Mouse (Mus musculus): ENCODE results near the gene Prg3. TPM values are rescaled to one million over a fixed set of nuclear protein-coding genes. Genes with fewer than 3 reads are reported as not detected.

The Prg3 gene
- not detected in 2 replicates for polyA plus RNA-seq (2014; fragmentation: Nextera tagmentation; extraction: Ambion mirVana)

DNA sequence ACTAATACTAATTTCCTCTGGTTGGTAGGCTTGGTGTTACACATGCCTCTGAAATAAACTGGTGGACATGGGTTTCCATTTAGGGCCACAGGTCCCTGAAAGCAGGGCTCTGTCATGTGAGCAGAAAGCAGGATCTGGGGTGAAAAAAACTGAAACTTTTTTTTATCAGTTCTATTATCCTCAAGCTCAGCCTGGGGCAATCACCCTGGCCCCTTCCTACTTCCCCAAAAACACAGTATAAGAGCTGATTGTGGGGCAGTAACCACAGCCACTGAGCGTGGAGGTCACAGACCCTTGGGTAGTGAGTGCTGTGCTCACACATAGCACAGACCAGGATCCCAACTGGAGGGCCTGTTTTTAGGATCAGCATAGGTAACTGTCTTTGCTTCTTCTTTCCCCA lies at the start of gene Prg3:
Gene Prg3, plus strand, starts transcription at position 286 of the 400 bp plus-strand sequence.
- no peak within 1 kb of the TSS for H3K4me3 ChIP-seq (ENCODE audit: low read depth, low read length)
- H3K4me2 ChIP-seq (ENCODE audit: low read depth, low read length): no peak within 1 kb of the TSS
- H3K27ac ChIP-seq (ENCODE audit: low read depth, low read length): no peak within 1 kb of the TSS
- H3K27me3 ChIP-seq (ENCODE audit: control insufficient read depth, insufficient read depth, low read length): no peaks in the 10 kb centered on the region
- H3K9ac ChIP-seq (replicated peaks; ENCODE audit: low read depth, low read length): no peak within 1 kb of the TSS
- no peak for ATAC-seq (ENCODE audit: low read depth)
- H3K4me1 ChIP-seq (ENCODE audit: control insufficient read depth, insufficient read depth, low read length): no peaks in the 10 kb centered on the region
- no peaks in the 10 kb centered on the region for H3K36me3 ChIP-seq (ENCODE audit: control insufficient read depth, insufficient read depth, low read length)
- H3K9me3 ChIP-seq (ENCODE audit: control insufficient read depth, low read length): no peaks in the 10 kb centered on the region
- WGBS: 79% methylated on average over 1 of the region's 1 CpGs

DNA sequence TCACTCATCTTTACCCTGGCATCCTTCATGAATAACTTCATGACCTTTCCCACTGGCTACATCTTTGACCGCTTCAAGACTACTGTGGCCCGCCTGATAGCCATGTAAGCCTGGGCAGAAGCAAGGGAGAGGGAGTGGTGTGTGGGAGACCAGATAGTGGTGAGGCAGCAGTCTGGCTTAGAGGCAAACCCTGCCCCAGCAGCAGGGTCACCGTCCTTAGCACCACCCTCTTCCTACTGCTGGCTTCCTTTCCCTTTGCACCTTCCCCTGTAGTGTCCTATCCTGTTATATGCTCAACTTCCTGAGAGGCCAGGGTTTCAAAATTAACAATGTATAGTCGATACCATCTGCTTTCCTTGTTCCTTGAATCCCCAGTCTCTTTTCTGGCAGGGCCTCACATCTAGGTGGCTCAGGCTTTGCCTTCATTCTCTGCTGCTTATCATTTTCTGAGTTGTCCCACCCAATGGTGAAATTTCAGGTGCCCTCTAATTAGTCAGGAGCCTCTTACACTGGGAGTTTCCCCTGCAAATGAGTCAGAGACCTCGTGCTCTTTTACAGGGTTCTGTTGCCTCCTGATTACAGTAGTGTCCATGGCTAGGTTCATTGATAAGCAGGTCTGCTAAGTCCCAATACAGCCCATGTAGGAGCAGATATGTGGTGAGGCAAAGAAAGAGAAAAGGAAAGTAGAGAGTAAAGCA lies 49.6 kb upstream of the Prg3 start:
- Histone ChIP-seq H3K27ac (ENCODE audit: low read depth, low read length) (no peak overlapping the region), H3K27me3 (ENCODE audit: control insufficient read depth, insufficient read depth, low read length) (no peaks in the 10 kb centered on the region), H3K4me1 (ENCODE audit: control insufficient read depth, insufficient read depth, low read length) (no peaks in the 10 kb centered on the region), H3K36me3 (ENCODE audit: control insufficient read depth, insufficient read depth, low read length) (no peaks in the 10 kb centered on the region), H3K9me3 (ENCODE audit: control insufficient read depth, low read length) (no peaks in the 10 kb centered on the region), H3K4me2 (ENCODE audit: low read depth, low read length) (no peak overlapping the region), H3K9ac (replicated peaks; ENCODE audit: low read depth, low read length) (no peak overlapping the region), H3K4me3 (ENCODE audit: low read depth, low read length) (no peak overlapping the region)
- ATAC-seq (ENCODE audit: low read depth): no peak
- WGBS: 82% methylated on average over 5 of the region's 5 CpGs

DNA sequence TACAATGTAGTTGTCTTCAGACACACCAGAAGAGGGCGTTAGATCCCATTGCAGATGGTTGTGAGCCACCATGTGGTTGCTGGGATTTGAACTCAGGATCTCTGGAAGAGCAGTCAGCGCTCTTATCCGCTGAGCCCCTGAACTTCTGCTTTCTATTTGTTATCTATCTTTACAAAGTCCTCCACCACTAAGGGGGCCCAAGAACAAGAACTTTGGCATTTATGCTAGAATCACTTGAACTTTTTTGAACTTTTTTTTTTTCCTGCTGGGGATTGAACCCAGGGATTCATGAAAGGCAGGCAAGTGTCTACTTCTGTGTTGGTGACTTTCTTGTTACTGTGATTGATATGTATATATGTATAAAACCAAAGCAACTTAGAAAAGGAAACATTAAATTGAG lies 48.7 kb upstream of the Prg3 start:
- Histone ChIP-seq H3K4me1 (ENCODE audit: control insufficient read depth, insufficient read depth, low read length) (no peaks in the 10 kb centered on the region), H3K27ac (ENCODE audit: low read depth, low read length) (no peak overlapping the region), H3K36me3 (ENCODE audit: control insufficient read depth, insufficient read depth, low read length) (no peaks in the 10 kb centered on the region), H3K9ac (replicated peaks; ENCODE audit: low read depth, low read length) (no peak overlapping the region), H3K9me3 (ENCODE audit: control insufficient read depth, low read length) (no peaks in the 10 kb centered on the region), H3K27me3 (ENCODE audit: control insufficient read depth, insufficient read depth, low read length) (no peaks in the 10 kb centered on the region), H3K4me3 (ENCODE audit: low read depth, low read length) (no peak overlapping the region), H3K4me2 (ENCODE audit: low read depth, low read length) (no peak overlapping the region)
- WGBS: 92% methylated on average over 3 of the region's 3 CpGs
- no peak for ATAC-seq (ENCODE audit: low read depth)

DNA sequence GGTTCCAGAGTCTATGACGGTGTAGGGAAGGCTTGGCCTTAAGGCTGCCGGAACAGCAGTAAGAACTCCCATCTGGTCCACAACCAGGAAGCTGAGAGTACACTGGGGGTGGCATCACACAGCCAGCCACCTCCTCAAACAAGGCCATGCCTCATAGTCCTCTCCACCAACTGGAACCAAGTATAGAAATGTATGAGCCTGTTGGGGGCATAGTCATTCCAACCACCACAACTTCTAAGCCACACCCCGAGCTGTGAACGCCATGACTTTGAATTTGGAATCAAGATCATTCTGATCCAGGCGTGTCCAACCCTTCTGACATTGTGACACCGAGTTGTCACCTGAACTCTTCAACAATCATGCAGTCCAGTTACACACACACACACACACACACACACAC lies 48.3 kb upstream of the Prg3 start:
- Histone ChIP-seq H3K4me3 (ENCODE audit: low read depth, low read length) (no peak overlapping the region), H3K27ac (ENCODE audit: low read depth, low read length) (no peak overlapping the region), H3K4me1 (ENCODE audit: control insufficient read depth, insufficient read depth, low read length) (no peaks in the 10 kb centered on the region), H3K9me3 (ENCODE audit: control insufficient read depth, low read length) (no peaks in the 10 kb centered on the region), H3K27me3 (ENCODE audit: control insufficient read depth, insufficient read depth, low read length) (no peaks in the 10 kb centered on the region), H3K9ac (replicated peaks; ENCODE audit: low read depth, low read length) (no peak overlapping the region), H3K4me2 (ENCODE audit: low read depth, low read length) (no peak overlapping the region), H3K36me3 (ENCODE audit: control insufficient read depth, insufficient read depth, low read length) (no peaks in the 10 kb centered on the region)
- ATAC-seq (ENCODE audit: low read depth): no peak
- 96% methylated on average over 6 of the region's 6 CpGs for WGBS

DNA sequence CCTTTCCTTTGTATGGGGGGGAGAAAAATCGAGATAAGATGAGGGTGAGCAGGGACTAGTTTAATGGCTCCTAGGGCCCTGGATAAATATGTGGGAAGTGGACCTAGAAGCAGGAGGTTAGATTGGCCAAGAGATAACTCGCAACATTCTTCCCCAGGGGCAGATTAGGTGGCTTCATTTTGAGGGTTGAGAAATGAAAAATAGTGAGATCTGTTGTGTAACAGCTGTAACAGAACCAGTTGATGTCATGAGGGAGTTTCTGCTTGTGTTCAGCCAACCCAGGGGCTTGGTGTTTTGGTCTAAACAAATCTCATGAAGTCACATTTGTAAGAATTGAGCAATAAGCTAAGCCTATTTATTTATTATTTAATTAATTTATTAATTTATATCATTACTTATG lies 46.7 kb upstream of the Prg3 start:
- no peak overlapping the region for H3K4me3 ChIP-seq (ENCODE audit: low read depth, low read length)
- H3K9me3 ChIP-seq (ENCODE audit: control insufficient read depth, low read length): no peaks in the 10 kb centered on the region
- H3K4me1 ChIP-seq (ENCODE audit: control insufficient read depth, insufficient read depth, low read length): no peaks in the 10 kb centered on the region
- 86% methylated on average over 2 of the region's 2 CpGs for WGBS
- H3K27ac ChIP-seq (ENCODE audit: low read depth, low read length): no peak overlapping the region
- H3K27me3 ChIP-seq (ENCODE audit: control insufficient read depth, insufficient read depth, low read length): no peaks in the 10 kb centered on the region
- no peak overlapping the region for H3K9ac ChIP-seq (replicated peaks; ENCODE audit: low read depth, low read length)
- no peak overlapping the region for H3K4me2 ChIP-seq (ENCODE audit: low read depth, low read length)
- H3K36me3 ChIP-seq (ENCODE audit: control insufficient read depth, insufficient read depth, low read length): no peaks in the 10 kb centered on the region
- no peak for ATAC-seq (ENCODE audit: low read depth)

DNA sequence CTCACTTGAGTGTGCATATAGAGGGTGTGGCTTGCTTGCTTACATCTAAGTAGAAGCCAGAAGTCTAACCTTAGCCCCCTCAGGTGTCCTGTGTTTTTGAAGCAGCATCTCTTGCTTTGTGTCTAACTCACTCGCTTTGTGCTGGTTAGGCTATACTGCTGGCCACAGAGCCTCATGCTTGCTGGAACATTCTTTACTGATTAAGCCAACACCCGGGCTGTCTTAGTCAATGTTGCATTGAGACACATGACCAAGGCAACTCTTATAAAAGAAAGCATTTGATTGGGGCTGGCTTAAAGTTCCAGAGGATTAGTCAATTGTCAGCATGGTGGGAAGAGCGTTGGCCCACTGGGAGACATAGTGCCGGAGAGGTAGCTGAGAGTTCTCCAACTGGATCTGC lies 46.2 kb upstream of the Prg3 start:
- no peaks in the 10 kb centered on the region for H3K27me3 ChIP-seq (ENCODE audit: control insufficient read depth, insufficient read depth, low read length)
- H3K4me1 ChIP-seq (ENCODE audit: control insufficient read depth, insufficient read depth, low read length): no peaks in the 10 kb centered on the region
- 93% methylated on average over 4 of the region's 4 CpGs for WGBS
- no peaks in the 10 kb centered on the region for H3K36me3 ChIP-seq (ENCODE audit: control insufficient read depth, insufficient read depth, low read length)
- H3K27ac ChIP-seq (ENCODE audit: low read depth, low read length): no peak overlapping the region
- no peaks in the 10 kb centered on the region for H3K9me3 ChIP-seq (ENCODE audit: control insufficient read depth, low read length)
- no peak overlapping the region for H3K4me3 ChIP-seq (ENCODE audit: low read depth, low read length)
- ATAC-seq (ENCODE audit: low read depth): no peak
- H3K9ac ChIP-seq (replicated peaks; ENCODE audit: low read depth, low read length): no peak overlapping the region
- no peak overlapping the region for H3K4me2 ChIP-seq (ENCODE audit: low read depth, low read length)

DNA sequence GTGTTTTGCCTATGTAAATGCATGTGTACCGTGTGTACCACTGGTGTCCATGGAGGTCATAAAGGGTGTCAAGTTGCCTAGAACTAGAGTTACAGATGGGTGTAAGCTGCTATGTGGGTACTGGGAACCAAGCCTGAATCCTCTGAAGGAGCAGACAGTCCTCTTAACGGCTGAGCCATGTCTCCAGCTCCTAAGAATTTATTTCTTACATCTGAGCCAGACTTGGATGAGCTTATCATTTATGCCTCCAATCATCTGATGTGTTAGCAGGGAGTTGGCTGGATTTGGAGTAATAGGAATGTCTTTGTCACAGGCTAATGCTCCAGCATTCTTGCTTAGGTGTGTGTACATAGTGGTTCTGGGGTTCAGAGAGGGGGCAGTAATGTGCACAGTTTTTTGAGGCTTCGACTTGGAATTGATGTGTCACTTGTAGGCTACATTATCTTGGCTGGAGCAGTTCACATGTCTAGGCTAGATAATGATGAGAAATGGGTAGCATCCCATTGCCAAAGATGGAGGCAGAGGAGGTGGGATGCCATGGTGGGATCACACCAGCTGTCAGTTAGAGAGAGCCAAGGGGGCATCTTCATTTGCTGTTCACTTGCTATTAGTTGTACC lies 40.8 kb upstream of the Prg3 start:
- Histone ChIP-seq H3K36me3 (ENCODE audit: control insufficient read depth, insufficient read depth, low read length) (no peaks in the 10 kb centered on the region), H3K4me1 (ENCODE audit: control insufficient read depth, insufficient read depth, low read length) (no peaks in the 10 kb centered on the region), H3K27me3 (ENCODE audit: control insufficient read depth, insufficient read depth, low read length) (no peaks in the 10 kb centered on the region), H3K9me3 (ENCODE audit: control insufficient read depth, low read length) (no peaks in the 10 kb centered on the region), H3K27ac (ENCODE audit: low read depth, low read length) (no peak overlapping the region), H3K4me2 (ENCODE audit: low read depth, low read length) (no peak overlapping the region), H3K4me3 (ENCODE audit: low read depth, low read length) (no peak overlapping the region), H3K9ac (replicated peaks; ENCODE audit: low read depth, low read length) (no peak overlapping the region)
- no peak for ATAC-seq (ENCODE audit: low read depth)
- WGBS: 88% methylated on average over 3 of the region's 3 CpGs

DNA sequence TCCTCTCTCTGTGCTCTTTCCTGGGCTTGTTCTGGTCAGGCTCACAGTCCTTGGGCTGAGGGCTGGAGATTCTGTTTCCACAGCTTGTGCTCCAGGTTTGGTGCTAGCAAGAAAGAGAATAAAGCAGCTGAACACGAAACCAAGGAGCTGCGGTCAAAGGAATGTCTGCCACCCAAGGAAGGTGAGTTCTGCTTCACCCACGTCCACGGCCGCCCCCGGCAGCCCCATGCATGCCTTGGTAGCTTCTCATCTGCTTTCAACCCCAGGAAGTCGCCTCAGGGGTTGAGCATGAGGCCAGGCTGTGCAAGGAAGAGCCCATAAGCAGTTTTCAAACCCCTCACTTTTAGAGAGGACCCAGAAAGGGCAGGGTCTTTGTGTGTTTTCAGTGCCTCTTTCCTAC lies 39.8 kb upstream of the Prg3 start:
- no peaks in the 10 kb centered on the region for H3K9me3 ChIP-seq (ENCODE audit: control insufficient read depth, low read length)
- H3K9ac ChIP-seq (replicated peaks; ENCODE audit: low read depth, low read length): no peak overlapping the region
- no peaks in the 10 kb centered on the region for H3K27me3 ChIP-seq (ENCODE audit: control insufficient read depth, insufficient read depth, low read length)
- H3K4me2 ChIP-seq (ENCODE audit: low read depth, low read length): no peak overlapping the region
- 94% methylated on average over 7 of the region's 7 CpGs for WGBS
- no peaks in the 10 kb centered on the region for H3K4me1 ChIP-seq (ENCODE audit: control insufficient read depth, insufficient read depth, low read length)
- no peak overlapping the region for H3K4me3 ChIP-seq (ENCODE audit: low read depth, low read length)
- H3K36me3 ChIP-seq (ENCODE audit: control insufficient read depth, insufficient read depth, low read length): no peaks in the 10 kb centered on the region
- no peak overlapping the region for H3K27ac ChIP-seq (ENCODE audit: low read depth, low read length)
- ATAC-seq (ENCODE audit: low read depth): no peak

DNA sequence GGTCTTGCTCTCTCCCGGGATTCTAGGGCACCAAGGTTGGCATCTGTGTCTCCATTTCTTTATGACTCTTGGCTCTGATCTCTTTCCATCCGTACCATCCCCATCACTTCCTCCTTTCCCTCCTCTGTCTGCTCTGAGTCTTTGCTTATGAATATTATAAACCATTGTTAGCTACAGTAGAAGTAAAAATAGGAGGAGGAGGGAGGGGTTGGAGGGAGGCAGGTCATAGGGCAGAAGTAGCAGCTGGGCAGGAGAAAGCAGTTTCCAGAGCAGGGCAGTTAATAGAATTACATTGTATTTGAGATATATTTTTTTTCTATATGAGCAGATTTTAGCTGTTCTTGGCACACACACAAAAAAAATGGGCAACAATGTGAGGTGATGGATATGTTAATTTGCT lies 39.3 kb upstream of the Prg3 start:
- Histone ChIP-seq H3K9ac (replicated peaks; ENCODE audit: low read depth, low read length) (no peak overlapping the region), H3K27me3 (ENCODE audit: control insufficient read depth, insufficient read depth, low read length) (no peaks in the 10 kb centered on the region), H3K4me2 (ENCODE audit: low read depth, low read length) (no peak overlapping the region), H3K27ac (ENCODE audit: low read depth, low read length) (no peak overlapping the region), H3K4me1 (ENCODE audit: control insufficient read depth, insufficient read depth, low read length) (no peaks in the 10 kb centered on the region), H3K4me3 (ENCODE audit: low read depth, low read length) (no peak overlapping the region), H3K9me3 (ENCODE audit: control insufficient read depth, low read length) (no peaks in the 10 kb centered on the region), H3K36me3 (ENCODE audit: control insufficient read depth, insufficient read depth, low read length) (no peaks in the 10 kb centered on the region)
- 84% methylated on average over 2 of the region's 2 CpGs for WGBS
- no peak for ATAC-seq (ENCODE audit: low read depth)
